Mouse (Mus musculus) skeletal muscle tissue, adult 2 months (tissue): ENCODE data around the gene Cbx7.
A peak's percentile ranks its signal among the peaks of the same experiment; 100 is the strongest.
"Not testable (repeated sequence)": the region's sequence is repeated elsewhere in the genome, so short reads cannot be mapped to it uniquely, and the experiment has no call there.

ENCODE experiments used
- DNase-seq: peaks from one replicate; pipeline ENCODE4 v3.0.0-alpha.2; 2012; ENCODE audit warnings: low read depth, low spot score

The Cbx7 gene

DNA sequence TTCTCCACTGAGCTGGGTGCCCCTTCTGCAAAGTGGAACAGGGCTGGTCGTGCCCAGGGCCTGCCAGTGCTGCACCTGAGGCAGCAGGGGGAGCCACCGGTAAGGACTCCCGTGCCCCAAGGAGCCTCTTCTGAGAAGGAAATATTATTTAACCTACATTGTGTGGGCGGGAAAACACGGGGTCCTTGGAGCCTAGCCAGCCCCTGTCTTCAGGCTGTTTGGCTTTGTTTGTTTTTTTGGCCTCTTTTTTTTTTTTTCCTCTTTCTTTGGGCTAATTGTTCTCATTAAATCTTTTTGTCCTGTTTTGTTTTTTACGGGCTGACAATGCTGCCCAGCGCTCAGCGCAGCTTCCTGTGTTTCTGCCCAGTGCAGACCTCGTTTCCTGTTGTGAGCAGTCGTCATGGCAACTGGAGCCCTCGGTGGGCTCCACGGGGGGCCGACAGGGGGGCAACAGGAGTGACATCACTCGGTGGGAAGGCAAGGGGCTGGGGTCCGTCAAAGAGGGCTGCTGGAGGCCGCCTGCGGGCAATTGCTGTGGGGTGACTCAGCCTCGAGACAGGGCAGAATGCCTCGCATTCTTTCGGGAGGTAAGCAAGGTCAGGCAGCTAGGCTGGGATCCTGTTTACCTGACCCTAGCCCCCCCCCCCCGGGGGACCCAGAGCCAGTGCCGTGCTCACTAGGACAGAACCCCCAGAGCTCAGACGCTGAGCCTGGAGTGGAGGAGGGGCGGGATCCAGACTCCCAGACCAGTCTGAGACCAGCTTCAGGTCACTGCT, 20.5 kb downstream of the Cbx7 start:
- DNase-seq: no peak

DNA sequence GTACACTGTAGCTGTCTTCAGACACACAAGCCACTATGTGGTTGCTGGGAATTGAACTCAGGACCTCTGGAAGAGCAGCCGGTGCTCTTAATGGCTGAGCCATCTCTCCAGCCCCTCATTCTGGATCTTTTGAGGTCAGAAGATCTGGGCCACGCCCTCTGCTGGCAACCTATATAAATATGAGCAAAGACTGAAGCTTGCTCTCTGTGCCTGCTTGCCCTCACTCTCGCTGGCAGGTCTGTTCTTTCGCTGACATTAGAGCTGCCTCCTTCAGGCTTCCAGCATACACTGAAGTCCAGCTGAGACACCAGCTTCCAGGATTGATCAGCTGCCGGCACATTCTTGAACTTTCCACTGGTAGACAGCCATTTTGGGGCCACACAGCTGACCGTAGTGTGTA, 23.2 kb downstream of the Cbx7 start:
- no peak for DNase-seq

DNA sequence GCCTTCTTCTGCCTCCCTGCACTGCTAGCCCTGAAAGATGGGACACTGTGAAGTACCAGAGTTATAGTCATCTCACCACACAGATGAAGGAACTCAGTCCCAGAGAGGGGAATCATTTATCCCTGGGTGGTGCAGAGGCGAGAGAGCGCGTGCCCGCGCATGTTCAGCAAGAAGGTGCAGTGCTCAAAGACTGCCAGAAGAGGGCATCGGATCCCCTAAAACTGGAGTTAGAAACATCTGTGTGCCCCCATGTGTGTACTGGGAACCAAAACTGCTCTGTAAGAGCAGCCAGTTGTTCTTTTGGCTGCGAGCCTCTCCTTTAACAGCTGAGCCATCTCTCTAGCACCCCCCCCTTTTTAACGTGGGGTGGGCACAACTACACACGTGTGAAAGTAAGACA, 24.1 kb downstream of the Cbx7 start:
- DNase-seq: no peak

DNA sequence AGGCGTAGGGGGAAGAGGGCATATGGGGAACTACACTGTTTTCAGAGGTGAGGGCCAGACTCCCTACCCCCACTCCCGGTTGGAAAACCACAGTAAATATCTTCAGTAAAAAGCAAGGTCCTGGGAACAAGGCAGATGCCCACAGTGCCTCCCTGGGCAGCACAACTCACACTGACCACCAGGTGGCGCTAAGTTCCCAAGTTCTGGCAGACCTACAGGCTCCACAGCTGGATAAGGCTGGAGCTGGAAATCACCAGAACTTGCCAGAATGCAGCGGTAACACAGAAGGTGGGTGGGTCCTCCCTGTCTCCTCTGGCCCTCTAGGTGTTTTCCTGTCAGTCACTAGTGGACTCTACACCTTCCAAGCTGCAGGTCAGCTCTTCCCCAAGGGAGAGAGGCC, 24.9 kb downstream of the Cbx7 start:
- DNase-seq: peak; percentile 81

DNA sequence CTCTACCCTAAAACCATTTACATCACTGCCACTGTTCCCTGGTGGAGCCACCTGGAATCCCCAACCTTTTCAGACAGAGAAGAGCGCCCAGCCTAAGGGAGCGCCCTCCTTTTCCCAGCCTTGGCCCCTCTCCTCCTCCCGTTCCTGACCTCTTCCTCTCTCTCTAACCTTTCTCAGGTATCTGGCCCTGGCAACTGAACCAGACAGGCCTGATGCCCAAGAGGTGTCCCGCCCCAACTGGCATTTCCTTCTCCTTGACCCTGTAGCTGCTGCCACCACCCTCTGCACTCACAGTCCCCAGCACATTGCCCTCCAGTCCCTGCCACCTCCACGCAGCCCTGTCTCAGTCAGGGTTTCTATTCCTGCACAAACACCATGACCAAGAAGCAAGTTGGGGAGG, 26.0 kb downstream of the Cbx7 start:
- DNase-seq: no peak

DNA sequence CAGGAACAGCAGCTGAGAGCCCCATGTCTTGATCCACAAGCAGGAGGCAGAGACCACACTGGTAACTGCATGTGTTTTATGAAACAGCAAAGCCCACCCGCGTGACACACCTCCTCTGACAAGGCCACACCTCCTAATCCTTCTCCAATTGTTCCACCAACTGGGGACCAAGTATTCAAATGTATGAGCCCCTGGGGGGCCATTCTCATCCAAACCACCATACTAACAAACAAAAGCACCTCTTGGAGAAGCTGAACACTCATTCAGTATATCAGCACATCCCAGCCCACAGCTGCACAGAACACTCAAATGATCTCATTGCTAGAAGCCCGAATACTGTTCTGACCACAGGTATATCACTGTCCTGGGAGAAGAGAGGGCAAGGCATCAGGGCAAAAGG, 27.3 kb downstream of the Cbx7 start:
- DNase-seq: no peak

DNA sequence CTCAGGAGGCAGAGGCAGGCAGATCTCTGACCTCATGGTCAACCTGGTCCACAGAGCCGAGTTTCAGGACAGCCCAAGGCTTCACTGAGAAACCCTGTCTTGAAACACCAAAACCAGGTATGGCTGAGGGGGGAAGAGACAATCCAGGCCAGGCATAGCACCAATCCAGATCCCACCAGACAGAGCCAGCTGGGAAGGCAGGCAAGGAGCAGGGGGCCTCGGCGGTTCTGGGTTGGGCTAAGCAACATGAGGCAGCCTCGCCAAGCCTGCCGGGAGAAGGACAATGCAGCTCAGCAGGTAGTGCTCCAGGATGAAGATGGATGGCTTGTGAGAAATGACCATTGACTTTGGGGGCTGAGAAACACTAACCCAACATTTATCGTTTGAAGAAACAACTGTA, 28.4 kb downstream of the Cbx7 start:
- DNase-seq: no peak

DNA sequence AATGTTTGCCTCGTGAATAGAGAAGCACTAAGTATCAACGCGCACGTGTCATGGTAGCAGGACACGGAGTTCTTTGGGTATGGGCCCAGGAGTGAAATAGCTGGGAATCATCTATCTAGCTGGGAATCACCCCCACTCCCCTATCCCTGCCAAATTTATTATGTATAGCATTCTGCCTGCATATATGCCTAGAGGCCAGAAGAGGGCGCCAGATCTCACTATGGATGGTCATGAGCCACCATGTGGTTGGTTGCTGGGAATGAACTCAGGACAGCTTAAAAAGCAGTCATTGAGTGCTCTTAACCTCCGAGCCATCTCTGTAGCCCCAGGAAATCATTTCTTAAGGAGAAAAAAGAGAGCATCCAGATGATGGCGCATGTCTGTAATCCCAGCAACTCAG, 30.0 kb downstream of the Cbx7 start:
- no peak for DNase-seq

DNA sequence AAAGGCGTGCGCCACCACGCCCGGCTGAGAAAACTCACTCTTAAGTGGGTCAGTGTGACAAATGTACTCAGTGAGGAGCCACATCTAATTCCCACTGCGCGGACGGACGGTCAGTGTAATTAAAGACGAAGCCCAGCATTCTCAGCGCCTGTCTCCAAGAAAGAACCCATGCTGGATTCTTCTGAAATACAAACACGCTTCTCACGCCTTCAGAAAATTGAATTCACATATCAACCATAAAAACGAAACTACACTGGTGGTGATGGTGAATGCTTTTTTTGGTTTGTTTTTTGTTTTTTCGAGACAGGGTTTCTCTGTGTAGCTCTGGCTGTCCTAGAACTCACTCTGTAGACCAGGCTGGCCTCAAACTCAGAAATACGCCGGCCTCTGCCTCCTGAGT, 31.0 kb downstream of the Cbx7 start:
- no peak for DNase-seq

DNA sequence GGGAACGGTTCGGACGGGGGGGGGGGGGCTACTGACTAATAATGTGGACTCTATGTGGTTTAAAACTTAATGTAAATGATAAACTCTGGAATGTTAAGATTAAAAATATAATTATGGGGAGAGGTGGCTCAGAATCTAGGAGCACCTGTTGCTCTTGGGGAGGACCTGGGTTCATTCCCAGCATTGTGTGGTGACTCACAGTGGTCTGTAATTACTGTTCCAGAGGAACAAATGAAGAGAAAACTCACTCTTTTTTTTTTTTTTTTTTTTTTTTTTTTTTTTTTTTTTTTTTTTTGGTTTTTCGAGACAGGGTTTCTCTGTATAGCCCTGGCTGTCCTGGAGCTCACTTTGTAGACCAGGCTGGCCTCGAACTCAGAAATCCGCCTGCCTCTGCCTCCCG, 31.4 kb downstream of the Cbx7 start:
- not testable (repeated sequence) for DNase-seq

DNA sequence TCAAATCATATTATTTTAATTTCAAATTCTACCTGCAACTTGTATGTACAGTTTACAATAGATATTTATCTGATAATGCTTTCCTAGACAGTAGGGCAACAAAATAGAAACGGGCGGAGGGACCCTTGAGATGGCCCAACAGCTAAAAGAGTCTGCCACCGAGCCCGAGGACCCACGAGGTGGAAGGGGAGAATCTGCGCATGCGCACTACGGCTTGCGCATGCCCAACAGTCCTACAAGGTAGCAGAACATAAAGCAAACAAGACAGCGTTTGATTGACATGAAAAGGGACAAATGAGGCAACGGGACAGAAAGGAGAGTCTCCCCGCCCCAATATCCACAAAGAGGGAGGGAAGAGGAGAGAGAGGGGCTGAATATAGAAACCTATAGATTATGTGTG, 31.9 kb downstream of the Cbx7 start:
- no peak for DNase-seq

DNA sequence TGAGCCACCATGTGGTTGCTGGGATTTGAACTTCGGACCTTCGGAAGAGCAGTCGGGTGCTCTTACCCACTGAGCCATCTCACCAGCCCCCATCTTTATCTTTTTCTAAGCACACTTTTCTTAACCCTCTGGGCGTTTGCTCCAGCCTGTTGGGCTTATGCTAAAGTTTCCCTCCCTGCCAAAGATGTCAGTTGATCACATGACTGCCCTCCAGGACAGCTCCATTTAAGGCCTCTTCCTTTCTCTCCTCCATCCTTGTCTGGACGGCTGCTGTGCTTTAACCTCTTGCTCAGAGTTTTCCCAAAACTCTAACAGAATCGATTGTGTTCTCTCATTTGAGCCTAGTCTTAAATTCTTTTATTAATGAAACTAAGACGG, 34.6 kb downstream of the Cbx7 start:
- no peak for DNase-seq

DNA sequence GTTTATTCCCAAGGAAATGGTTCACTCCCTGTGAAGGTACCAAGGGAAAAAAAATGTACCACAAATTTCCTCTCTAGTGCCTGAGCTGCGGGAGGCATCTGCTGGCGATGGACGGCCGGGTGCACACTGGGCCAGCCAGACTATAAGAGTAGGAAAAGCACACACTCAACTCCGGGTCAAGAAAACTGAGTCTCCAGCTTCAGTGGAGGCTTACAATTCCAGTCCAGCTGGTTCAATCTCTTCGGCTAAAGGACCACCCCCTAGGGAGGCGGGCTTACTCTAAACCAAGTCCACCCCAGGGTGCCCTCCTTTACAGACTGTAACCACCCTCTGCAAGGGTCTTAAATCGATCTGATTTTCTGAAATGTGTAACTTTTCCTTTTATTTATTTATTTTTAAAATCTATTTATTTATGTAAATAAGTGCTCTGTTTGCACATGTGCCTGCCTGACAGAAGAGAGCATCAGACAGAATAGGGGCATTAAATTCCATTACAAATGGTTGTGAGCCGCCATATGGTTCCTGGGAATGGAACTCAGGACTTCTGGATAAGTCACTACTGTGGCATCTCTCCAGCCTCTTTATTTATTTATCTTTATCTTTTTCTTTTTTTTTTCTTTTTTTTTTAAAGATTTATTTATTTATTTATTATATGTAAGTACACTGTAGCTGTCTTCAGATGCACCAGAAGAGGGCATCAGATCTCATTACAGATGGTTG, 35.1 kb downstream of the Cbx7 start:
- no peak for DNase-seq

DNA sequence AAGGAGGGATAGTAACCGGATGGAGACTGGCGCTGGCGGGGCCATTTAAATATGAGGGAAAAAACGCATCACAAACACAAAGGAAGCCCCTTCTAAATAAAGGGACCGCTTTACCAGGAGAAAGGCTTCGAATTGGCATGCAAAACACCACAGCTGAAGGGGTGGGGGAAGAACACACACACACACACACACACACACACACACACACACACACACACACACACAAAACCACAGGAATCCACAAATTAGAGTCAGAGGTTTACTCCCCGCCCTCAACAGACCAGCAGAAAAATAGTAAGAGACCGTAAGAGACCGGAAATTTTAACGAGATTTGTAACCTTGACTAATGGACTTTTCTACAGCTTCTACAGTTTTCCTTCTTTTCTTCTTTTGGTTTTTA, 36.1 kb downstream of the Cbx7 start:
- DNase-seq: no peak

DNA sequence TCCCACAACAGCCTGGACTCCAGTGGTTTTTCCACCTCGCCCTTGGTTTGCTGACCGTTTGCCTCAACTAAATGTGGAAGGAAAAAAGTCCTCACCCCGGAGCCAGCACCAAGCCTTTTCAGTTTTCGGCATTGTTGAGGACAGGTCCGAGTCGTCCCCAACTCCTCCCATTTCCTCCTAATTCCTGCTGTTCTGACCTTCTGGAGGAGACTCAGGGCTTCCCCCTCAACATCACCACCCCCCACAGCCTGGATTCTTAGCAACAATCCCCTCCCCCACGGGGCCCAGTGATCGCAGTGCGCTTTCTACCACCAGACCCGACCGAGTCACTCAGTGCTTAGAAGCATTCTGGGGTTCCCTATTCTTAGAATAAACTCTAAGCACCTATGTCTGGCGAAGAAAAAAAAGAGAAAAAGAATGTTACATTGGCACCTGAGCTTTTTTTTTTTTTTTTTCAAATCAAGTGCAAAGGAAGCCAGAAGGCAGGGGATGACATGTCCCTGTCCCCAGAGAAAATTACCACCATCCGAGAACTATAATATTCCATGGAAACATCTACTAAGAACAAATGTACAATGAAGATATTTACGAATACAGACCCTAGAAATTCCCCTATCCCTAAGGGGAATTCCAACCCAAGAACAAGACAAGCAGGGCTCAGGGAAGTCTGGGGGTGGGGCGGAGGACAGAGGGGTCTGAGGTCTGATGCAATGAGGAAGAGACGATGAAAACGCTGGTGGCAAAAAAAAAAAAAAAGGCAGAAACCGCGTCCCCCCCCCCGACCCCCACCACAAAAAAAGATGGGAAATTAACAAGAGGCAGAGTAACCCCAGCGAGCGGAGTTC, 37.0 kb downstream of the Cbx7 start:
- no peak for DNase-seq

DNA sequence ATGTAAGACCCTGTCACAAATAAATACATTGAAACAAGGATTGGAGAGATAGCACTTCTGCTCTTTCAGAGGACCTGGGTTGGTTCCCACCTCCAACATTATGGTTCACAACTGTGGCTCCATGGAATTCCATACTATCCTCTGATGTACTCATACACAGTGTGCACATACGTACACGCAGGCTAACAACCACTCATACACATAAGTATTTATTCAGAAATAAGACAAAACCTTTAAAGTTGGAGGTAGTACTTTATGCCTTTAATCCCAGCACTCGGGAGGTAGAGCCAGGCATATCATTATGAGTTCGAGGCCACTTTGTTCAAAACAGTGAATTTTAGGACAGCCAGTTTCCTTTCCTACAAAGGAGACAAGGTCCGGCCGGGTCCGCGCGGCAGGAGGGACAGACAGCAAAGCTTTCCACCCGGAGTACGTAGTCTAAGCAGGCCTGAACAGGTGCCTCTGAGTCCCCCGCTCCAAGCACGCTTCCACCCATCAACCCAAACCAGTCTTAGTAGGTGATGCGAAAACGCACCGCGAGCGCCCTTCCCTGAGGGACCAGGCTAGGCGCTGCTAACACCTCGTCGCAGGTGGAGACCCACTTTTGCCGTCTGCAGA, 37.8 kb downstream of the Cbx7 start:
- no peak for DNase-seq

DNA sequence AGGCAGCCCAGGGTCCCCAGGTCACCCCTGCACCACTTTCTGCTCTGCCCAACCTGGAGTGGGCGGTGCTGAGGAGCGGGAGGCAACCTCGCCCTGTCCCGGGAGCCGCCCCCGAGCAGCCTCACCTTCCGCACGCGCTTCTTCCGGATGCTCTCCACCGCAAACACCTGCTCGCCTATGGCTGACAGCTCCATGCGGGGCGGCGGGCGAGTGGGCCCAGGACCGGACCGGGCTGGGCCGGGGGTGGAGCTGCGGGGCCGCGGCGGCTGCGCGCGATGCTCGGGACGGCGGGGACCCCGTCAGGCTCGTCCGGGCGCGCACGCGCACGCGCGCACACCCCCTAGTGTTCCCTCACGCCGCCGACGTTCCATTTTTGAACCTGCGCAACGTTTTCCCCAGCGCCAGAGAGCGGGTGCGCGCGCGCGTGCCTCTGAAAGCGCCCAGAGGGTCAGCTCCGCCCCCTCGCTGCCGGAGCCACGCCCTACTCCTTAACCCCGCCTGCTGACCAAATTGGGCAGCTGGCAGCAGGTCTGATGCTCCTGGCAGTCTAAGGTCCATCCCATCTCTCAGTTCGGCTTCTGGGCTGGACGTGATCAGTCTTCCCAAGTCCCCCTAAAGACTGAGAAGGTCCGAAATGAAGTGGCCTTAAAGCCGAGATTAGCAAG, 38.5 kb downstream of the Cbx7 start:
- peak; percentile 87 for DNase-seq

DNA sequence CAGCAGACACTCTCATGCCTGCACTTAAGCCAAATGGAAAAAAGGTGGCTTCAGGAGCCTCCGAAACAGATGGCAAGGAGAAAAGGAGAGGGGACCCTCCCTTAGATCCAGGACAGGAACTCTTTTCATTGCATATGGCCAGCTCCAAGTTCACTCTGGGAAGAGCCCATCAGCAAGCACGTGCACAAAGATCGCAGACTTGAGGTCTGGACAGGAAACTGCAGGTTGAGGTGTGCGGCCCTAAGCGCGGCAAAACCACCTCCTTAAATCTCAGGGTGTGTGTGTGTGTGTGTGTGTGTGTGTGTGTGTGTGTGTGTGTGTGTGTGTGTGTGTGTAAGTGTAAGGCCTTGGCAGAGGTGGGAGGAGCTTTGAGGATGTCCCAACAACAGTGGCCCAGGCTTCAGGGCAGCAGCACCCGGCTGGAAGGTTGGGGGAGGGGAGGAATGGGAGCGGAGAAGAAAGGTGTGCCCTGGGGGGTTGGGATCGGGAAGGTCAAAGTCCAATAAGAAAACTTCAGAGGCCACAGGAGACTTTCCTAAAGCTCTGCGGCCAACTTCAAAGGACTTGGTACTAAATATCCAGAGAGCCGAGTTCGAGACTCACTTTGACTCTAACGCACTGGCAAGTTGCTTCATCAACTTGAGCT, 39.3 kb downstream of the Cbx7 start:
- no peak for DNase-seq

DNA sequence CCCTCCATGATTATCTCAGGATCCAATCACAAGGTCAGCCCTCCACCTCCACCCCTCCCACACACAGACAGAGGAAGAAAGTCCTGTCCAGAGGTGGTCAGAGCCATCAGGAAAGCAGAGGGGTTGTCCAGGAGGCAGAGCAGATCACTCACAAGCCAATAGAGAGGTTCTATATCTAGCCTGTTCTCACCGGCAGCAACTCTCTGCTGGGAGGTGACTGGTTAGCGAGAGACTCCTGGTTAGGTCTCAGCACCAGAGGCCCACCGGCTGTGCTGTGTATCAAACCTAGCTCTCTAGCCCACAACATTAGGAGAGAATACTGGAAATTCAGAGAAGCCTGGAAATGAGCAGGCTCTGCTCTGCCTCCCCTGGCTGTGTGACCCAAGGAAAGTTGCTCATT, 41.2 kb downstream of the Cbx7 start:
- no peak for DNase-seq

DNA sequence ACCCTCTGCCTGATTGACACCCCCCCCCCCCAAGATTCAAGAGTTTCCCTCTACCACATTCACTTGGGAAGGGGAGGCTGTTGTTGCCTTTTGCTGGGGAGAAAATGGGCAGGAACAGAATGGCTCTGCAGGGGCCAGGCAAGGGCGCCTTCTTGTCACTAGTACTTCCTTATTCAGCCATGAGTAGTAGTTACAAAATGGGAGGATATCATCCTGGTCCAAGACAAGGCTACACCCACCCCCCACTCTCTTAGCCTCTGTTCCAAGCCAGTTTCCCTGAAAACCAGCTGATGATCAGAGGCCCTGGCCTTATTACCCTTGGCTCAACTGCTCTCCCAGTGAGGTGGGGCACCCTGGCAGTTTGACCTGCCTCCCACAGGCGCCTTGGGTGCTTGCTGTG, 42.2 kb downstream of the Cbx7 start:
- no peak for DNase-seq

DNA sequence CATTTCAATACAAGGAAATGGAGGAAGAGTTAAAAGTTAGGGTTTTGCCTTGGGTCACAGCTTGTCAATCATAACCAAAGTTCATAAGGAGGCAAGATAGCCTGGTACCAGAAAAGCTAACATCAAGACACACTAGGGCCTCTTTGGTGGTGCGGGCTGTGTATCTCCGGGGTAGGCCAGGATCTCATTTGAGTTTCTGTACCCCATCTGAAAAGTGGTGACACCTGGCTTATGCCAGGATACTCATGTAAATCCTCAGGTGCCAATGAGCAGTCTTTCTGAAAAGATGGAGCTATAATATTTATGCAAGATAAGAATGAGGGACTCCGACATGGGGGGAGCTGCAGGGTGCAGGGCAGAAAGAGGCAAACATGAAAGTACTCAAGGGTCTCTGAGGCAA, 42.6 kb downstream of the Cbx7 start:
- no peak for DNase-seq
